Mouse (Mus musculus): ENCODE results near the gene Adar.

Adar gene

DNA sequence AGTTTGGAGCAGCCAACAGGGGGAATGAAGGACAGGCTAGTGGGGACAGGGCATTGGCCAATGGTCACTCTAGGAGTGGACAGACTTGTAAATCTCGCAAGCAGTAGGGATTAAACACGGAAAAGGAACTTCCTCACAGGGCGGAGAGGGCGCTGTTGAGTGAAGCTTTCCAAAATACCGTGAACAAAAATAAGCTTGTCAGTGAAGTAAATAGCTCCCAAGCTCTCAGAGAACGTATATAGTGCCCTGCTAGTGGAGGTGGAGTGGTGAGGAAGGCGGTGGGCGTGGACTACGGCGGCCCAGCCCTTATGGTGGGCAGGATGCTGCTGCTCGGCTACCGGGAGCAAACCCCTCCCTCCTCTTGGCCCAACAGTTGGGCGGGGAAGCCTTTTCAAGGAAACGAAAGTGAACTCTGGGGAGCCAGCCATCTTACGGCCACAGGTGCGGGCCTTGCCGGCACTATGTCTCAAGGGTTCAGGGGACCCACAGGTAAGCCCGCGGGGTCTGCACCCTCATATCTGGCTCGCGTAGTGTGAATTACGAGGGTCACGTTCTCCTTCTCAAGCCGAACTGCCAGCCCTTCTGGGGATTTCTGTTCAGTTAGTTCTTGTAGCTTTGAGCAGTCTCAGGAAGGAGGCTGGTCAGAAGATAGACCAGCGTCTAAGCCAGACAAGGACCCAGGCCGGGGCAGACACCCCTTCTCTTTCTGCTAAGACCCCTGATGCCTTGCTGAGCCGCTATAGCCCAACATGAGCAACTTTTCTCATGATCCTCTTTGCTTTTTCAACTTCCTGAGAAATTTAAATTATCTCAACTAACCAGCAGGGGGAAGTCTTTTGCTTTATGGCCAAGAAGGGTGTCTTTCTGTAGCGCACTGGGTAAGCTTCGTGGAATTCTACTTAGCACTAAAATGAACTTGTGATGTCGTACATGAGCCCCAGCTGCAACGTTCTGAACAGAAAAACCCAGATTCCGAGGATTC, 15.8 kb downstream of the Adar start:
- DNase-seq (ENCODE audit: low spot score): peak; percentile 90

GRCm38 (mm10) chr3:89732091-89732490, 17.3 kb downstream of the Adar start:
- DNase-seq (ENCODE audit: low spot score): no peak

- no peak for DNase-seq (ENCODE audit: low spot score)
Measured at GRCm38 (mm10) chr3:89738509-89738908, 23.7 kb downstream of the Adar start.

DNA sequence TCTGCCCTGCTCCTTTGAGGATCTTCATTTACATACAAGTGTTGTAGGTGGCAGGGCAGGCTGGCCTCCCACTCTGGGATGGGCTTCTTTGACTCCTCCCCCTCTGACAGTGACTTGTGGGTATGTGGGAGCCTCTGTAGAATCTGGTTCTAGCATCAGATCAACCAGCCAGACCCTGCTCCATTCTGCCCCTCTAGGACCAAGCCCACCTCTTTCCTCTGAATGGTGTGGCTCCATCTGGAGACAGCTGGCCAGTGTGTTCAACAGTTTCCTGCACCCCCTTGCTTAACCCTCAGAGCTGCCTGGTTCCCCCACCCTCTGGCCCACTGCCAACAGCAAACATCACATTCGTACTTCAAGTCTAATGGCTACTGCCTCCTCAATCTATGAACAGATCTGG, 37.5 kb downstream of the Adar start:
- DNase-seq (ENCODE audit: low spot score): no peak

GRCm38 (mm10) chr3:89755283-89755682, 40.5 kb downstream of the Adar start:
- no peak for DNase-seq (ENCODE audit: low spot score)

- DNase-seq (ENCODE audit: low spot score): no peak
Measured at GRCm38 (mm10) chr3:89757851-89758250, 43.0 kb downstream of the Adar start.

GRCm38 (mm10) chr3:89759786-89760185, 45.0 kb downstream of the Adar start:
- DNase-seq (ENCODE audit: low spot score): no peak

DNA sequence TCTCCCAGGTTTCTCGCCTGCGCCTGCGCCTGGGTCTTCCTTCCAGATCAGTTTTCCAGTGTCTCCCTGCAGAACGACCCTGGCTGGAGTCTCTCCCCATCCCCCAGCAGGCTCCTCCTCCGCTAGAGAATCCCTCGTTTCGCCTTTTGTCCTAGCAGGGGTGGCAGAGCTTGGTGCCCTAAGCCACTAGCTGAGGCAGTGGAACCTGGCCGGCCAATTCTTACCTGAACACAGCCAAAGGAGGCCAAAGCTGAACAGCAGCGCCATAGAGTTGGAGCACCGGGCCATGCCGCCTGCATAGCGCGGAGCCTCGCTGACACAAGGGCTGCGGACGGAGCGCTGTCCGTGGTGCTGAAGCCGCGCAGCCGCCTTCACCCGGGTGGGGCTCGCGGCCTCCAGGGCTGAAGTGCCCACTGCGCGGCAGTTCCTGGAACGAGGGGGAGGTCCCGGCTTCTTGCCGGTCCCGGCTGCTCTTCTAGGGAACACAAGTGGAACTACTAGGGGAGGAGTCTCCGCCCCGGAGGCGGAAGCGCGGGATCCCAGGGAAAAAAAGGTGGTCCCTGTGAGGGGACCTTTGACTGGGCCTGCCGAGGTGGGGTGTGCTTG, 49.4 kb downstream of the Adar start, which contains the start of gene Chrnb2:
Gene Chrnb2 (minus strand): TSS at position 514 of the 606 bp plus-strand sequence.
- peak; percentile 72 for DNase-seq (ENCODE audit: low spot score)

GRCm38 (mm10) chr3:89769584-89769983, 54.8 kb downstream of the Adar start:
- DNase-seq (ENCODE audit: low spot score): no peak

DNA sequence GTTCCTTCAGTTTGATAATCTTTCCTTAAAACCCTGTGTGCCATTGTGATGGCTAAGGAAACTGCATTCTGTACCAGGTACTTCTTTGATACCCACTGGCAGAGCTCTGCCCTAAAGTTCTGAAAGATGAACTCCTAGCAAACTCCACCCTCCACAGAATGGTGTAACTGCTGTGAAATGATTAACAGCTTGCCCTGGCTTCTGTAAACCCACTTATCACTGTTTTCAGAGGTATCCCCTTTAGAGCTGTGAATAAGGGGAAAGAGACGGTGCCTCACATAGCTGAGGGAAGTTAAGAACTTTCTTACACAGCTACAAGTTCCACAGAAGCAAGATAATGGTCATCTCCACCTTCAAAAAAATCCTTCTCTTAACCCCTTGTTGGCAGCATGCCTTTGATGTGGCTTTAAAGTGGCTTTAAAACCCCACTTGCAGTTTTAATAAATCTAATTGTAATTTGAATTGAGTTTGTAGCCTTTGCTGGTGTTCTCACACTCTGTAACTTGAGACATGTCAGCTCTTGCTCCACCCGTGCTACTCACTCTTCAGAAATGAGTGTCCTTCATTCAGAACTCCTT, 55.7 kb downstream of the Adar start:
- no peak for DNase-seq (ENCODE audit: low spot score)

GRCm38 (mm10) chr3:89772588-89772967, 57.8 kb downstream of the Adar start:
- peak; percentile 80 for DNase-seq (ENCODE audit: low spot score)

DNA sequence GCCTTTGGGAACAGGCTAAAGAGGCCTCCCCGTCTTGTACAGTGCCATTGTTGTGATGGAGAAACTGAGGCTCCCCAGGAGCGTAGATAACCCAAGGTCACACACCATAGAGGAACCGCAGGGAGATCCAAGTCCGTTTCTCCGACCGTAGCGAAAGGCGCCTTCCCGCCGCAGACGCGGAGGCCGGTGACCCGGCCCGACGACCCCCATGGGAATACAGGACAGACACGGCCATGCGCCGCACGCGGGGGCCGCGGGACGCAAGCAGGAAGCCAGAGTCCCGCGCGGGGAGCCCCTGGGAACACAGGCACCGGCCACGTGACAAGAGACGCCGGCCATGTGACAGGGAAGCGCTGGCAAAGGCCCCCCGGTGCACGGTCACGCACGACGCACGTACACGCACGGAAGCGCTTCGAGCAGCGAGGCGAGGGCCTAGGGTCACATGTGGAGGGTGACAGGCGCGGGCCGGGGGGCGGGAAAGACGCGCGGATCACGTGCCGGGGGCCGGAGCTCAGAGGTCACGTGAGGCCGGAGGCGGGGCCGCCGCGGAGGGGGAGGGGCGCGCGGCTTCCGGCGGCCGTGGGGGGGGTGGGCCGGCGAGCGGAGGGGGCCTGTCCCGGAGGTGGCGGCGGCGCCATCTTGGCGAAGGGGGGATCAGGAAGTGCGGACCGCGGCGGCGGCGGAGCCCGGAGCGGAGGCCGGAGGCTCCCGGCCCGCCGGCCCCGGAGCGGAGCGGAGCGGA, 58.3 kb downstream of the Adar start, which contains the start of gene Ube2q1:
Gene Ube2q1 (plus strand): TSS at position 649 of the 742 bp plus-strand sequence.
- DNase-seq (ENCODE audit: low spot score): peak; percentile 94

DNA sequence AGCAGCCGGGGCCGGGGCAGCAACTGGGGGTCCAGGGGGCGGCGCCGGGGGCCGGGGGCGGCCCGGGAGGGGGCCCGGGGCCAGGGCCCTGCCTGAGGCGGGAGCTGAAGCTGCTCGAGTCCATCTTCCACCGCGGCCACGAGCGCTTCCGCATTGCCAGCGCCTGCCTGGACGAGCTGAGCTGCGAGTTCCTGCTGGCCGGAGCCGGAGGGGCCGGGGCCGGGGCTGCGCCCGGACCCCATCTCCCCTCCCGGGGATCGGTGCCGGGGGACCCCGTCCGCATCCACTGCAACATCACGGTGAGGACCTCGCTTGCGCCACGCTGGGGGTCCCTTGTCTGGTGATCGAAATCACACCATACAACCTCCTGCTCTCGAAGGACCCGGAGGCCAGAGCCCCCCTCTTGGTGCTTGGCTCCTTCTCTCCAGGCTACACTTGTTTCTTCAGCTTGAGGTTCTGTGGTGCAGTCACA, 59.0 kb downstream of the Adar start:
- peak; percentile 60 for DNase-seq (ENCODE audit: low spot score)

DNA sequence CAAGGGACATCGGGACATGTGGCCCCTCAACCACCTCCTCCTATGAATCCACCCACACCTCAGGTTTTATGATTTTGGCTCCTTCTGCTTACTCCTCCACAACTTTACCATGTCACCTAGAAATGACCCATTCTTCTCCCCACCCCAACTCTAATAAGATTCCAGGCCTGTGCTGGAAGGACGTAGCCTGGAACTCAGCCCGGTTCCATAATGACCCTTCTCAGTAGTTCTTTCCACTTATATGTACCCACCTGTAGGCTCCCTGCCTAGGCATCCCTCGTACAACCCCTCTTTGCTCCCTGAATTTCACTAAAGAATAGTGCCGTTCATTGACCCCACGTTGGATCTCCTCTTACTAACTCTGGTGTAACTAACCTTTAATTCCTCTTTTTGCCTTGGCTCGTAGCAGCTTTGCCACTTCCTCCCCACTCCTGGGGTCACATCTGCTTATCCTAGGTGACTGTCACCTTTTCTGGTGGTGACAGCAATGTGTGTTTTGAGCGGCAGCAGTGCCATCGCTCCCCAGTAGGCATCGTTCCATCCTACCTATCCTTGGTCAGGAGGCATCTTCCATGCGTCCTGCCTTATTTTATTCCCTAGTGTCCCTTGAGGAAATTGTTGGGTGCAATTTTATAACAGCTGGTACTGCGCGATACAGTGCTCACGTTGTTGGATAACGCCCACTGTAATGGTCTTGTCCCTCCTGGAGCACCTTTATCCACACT, 59.6 kb downstream of the Adar start:
- no peak for DNase-seq (ENCODE audit: low spot score)

DNA sequence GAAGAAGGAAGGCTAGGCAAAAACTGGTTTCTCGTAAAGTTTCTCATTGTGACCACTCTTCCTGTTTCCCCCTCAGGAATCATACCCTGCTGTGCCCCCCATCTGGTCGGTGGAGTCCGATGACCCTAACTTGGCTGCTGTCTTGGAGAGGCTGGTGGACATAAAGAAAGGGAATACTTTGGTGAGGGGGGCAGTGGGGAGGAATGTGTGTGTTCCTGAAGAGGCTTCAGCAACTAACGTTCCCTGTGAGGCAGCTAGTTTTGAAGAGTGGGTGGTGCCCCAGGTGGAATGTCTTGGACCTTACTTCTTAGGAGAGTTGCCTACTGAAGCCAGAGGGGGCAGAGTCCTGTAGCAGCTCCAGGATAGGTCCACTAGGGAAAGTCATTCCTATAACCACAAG, 61.2 kb downstream of the Adar start:
- no peak for DNase-seq (ENCODE audit: low spot score)

DNA sequence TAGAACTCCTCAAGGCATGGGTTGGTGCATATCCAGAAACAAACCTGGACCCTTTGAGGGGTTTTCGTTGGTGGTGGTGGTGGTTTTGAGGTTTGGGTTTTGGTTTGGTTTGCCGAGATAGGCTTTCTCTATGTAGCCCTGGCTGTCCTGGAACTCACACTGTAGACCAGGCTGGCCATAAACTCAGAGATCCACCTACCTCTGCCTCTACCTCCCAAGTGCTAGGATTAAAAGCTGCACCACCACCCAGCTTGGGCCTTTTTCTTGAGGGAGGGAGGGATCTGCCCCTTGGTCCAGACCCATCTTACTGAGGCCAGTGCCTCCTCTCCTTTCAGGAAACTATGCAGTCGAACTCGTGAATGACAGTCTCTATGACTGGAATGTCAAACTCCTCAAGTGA, 65.3 kb downstream of the Adar start:
- no peak for DNase-seq (ENCODE audit: low spot score)

DNA sequence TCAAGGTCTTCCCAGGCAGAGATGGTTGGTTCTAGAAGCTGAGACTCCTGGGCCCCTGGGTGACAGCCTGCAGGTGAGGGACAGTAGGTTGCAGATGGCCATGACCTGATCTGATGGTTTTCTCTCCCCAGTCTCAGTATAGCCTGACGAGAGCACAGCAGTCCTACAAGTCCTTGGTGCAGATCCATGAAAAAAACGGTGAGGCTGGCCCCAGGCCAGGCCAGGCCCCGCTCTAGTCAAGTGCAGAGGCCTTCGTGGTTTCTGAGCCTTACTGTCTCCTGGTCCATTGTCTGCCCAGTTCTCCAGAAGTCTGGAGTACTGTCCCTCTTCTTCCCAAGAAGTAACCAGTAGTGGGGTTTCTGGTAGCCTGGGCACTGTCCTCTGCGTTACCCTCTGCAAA, 66.8 kb downstream of the Adar start:
- no peak for DNase-seq (ENCODE audit: low spot score)

DNA sequence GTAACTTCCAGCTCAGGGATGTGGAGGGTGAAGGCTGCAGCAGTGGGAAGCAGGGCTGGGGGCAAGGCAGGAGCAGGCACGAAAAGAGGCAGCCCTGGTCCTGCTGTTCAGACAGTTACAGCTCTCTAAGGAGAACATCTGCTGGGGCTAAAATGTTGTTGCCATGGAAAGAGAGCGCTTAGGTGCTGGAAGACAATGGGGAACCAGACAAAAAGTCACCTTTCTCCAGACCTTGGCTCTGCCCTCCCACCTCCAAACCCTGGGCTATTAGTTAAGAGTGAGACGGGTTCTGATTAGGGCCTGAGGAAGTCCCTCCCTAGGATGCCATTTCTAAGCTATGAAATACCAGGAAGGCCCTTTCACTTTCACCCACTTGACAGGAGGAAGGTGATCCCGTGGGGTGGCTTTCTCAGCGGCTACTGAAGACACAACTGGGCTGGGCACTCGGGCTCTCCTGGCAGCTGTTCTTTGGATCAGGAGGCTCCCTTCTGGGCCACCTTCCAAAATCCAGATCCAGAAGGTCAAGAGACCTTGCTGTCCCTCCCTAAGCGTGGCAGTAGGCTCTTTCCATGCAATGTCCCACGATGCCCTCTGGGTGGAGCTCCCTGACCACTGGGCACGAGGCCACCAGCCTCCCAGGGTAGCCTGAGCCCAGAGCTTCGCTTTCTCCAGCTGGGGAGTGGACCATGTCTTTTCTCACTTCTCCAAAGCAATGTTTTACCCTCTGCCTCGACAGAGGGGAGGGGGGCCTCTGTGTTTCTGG, 70.3 kb downstream of the Adar start:
- no peak for DNase-seq (ENCODE audit: low spot score)

GRCm38 (mm10) chr3:89786275-89786674, 71.5 kb downstream of the Adar start:
- DNase-seq (ENCODE audit: low spot score): no peak

- DNase-seq (ENCODE audit: low spot score): no peak
Measured at GRCm38 (mm10) chr3:89788680-89789352, 74.0 kb downstream of the Adar start.

Measured in yolk sac, embryonic 10.5 days (tissue).